Mouse (Mus musculus): ENCODE data around the gene Ywhah. TPM values are rescaled to one million over a fixed set of nuclear protein-coding genes. Genes with fewer than 3 reads are reported as not detected.
A peak's percentile ranks its signal among the peaks of the same experiment; 100 is the strongest.

Ywhah gene
- total and polyA plus RNA-seq, 2 experiments, result 23.4 to 31.2 TPM

GRCm38 (mm10) chr5:32989959-32990640 lies 28.5 kb upstream of the Ywhah start:
- Histone ChIP-seq H3K27me3 (ENCODE audit: control insufficient read depth, insufficient read depth, low read length) (no peaks in the 10 kb centered on the region), H3K4me3 (ENCODE audit: insufficient read depth, low read depth, low read length) (no peak overlapping the region), H3K4me1 (ENCODE audit: control insufficient read depth, insufficient read depth, low read length) (no peaks in the 10 kb centered on the region), H3K27ac (replicated peaks; ENCODE audit: insufficient read depth, low read depth, low read length) (no peak overlapping the region), H3K36me3 (ENCODE audit: control insufficient read depth, insufficient read depth, low read length) (peaks cover 4% of the 10 kb centered on the region; the same call in 1 of the 2 replicates), H3K9ac (ENCODE audit: low read depth, low read length) (no peak overlapping the region), H3K79me2 (ENCODE audit: control insufficient read depth, insufficient read depth, low read length) (no peaks in the 10 kb centered on the region)
- TF ChIP-seq CTCF (IDR thresholded peaks at IDR 0.05; ENCODE audit: low read depth, low read length) (no peak), POLR2A (IDR thresholded peaks at IDR 0.05; ENCODE audit: extremely low read depth, insufficient read depth, low read length) (no peak)
- WGBS, result 85% methylated on average over 13 of the region's 13 CpGs
- no peak for DNase-seq (ENCODE audit: extremely low read depth, low read depth, low spot score)

- no peak for DNase-seq (ENCODE audit: extremely low read depth, low read depth, low spot score)
- H3K4me3 ChIP-seq (ENCODE audit: insufficient read depth, low read depth, low read length), result no peak overlapping the region
- WGBS, result 82% methylated on average over 8 of the region's 8 CpGs
Measured at GRCm38 (mm10) chr5:32991152-32991551, 27.5 kb upstream of the Ywhah start.

GRCm38 (mm10) chr5:32994471-32994870 lies 24.1 kb upstream of the Ywhah start:
- WGBS, result 68% methylated on average over 2 of the region's 2 CpGs
- no peak for DNase-seq (ENCODE audit: extremely low read depth, low read depth, low spot score)
- H3K4me3 ChIP-seq (ENCODE audit: insufficient read depth, low read depth, low read length), result no peak overlapping the region
- no peaks in the 10 kb centered on the region for H3K79me2 ChIP-seq (ENCODE audit: control insufficient read depth, insufficient read depth, low read length)
- TF ChIP-seq POLR2A (IDR thresholded peaks at IDR 0.05; ENCODE audit: extremely low read depth, insufficient read depth, low read length), result no peak
- no peak for TF ChIP-seq CTCF (IDR thresholded peaks at IDR 0.05; ENCODE audit: low read depth, low read length)
- no peak overlapping the region for H3K9ac ChIP-seq (ENCODE audit: low read depth, low read length)
- H3K27ac ChIP-seq (replicated peaks; ENCODE audit: insufficient read depth, low read depth, low read length), result no peak overlapping the region
- H3K27me3 ChIP-seq (ENCODE audit: control insufficient read depth, insufficient read depth, low read length), result no peaks in the 10 kb centered on the region
- no peaks in the 10 kb centered on the region for H3K36me3 ChIP-seq (ENCODE audit: control insufficient read depth, insufficient read depth, low read length)
- no peaks in the 10 kb centered on the region for H3K4me1 ChIP-seq (ENCODE audit: control insufficient read depth, insufficient read depth, low read length)

More at GRCm38 (mm10) chr5:32991152-32991551, 27.5 kb upstream of the Ywhah start:
- H3K9ac ChIP-seq (ENCODE audit: low read depth, low read length), result no peak overlapping the region
- peaks cover 3% of the 10 kb centered on the region; the same call in 1 of the 2 replicates for H3K36me3 ChIP-seq (ENCODE audit: control insufficient read depth, insufficient read depth, low read length)
- H3K4me1 ChIP-seq (ENCODE audit: control insufficient read depth, insufficient read depth, low read length), result no peaks in the 10 kb centered on the region
- H3K27ac ChIP-seq (replicated peaks; ENCODE audit: insufficient read depth, low read depth, low read length), result no peak overlapping the region
- no peaks in the 10 kb centered on the region for H3K79me2 ChIP-seq (ENCODE audit: control insufficient read depth, insufficient read depth, low read length)
- H3K27me3 ChIP-seq (ENCODE audit: control insufficient read depth, insufficient read depth, low read length), result no peaks in the 10 kb centered on the region
- peak; percentile 37; the same call in 1 of the 2 replicates for TF ChIP-seq CTCF (IDR thresholded peaks at IDR 0.05; ENCODE audit: low read depth, low read length)
- no peak for TF ChIP-seq POLR2A (IDR thresholded peaks at IDR 0.05; ENCODE audit: extremely low read depth, insufficient read depth, low read length)

GRCm38 (mm10) chr5:32995756-32996155 lies 22.9 kb upstream of the Ywhah start:
- TF ChIP-seq POLR2A (IDR thresholded peaks at IDR 0.05; ENCODE audit: extremely low read depth, insufficient read depth, low read length) (no peak), CTCF (IDR thresholded peaks at IDR 0.05; ENCODE audit: low read depth, low read length) (no peak)
- H3K27ac ChIP-seq (replicated peaks; ENCODE audit: insufficient read depth, low read depth, low read length), result no peak overlapping the region
- WGBS, result 86% methylated on average over 4 of the region's 4 CpGs

GRCm38 (mm10) chr5:32996560-32996959 lies 22.1 kb upstream of the Ywhah start:
- no peaks in the 10 kb centered on the region for H3K27me3 ChIP-seq (ENCODE audit: control insufficient read depth, insufficient read depth, low read length)
- H3K79me2 ChIP-seq (ENCODE audit: control insufficient read depth, insufficient read depth, low read length), result no peaks in the 10 kb centered on the region
- no peak overlapping the region for H3K4me3 ChIP-seq (ENCODE audit: insufficient read depth, low read depth, low read length)
- no peaks in the 10 kb centered on the region for H3K36me3 ChIP-seq (ENCODE audit: control insufficient read depth, insufficient read depth, low read length)
- no peaks in the 10 kb centered on the region for H3K4me1 ChIP-seq (ENCODE audit: control insufficient read depth, insufficient read depth, low read length)
- H3K9ac ChIP-seq (ENCODE audit: low read depth, low read length), result no peak overlapping the region
- no peak overlapping the region for H3K27ac ChIP-seq (replicated peaks; ENCODE audit: insufficient read depth, low read depth, low read length)
- TF ChIP-seq POLR2A (IDR thresholded peaks at IDR 0.05; ENCODE audit: extremely low read depth, insufficient read depth, low read length), result no peak
- TF ChIP-seq CTCF (IDR thresholded peaks at IDR 0.05; ENCODE audit: low read depth, low read length), result no peak
- 86% methylated on average over 1 of the region's 1 CpGs for WGBS
- no peak for DNase-seq (ENCODE audit: extremely low read depth, low read depth, low spot score)

More at GRCm38 (mm10) chr5:32995756-32996155, 22.9 kb upstream of the Ywhah start:
- H3K4me3 ChIP-seq (ENCODE audit: insufficient read depth, low read depth, low read length), result no peak overlapping the region
- H3K9ac ChIP-seq (ENCODE audit: low read depth, low read length), result no peak overlapping the region
- DNase-seq (ENCODE audit: extremely low read depth, low read depth, low spot score), result peak; percentile 17
- no peaks in the 10 kb centered on the region for H3K4me1 ChIP-seq (ENCODE audit: control insufficient read depth, insufficient read depth, low read length)
- no peaks in the 10 kb centered on the region for H3K27me3 ChIP-seq (ENCODE audit: control insufficient read depth, insufficient read depth, low read length)
- H3K36me3 ChIP-seq (ENCODE audit: control insufficient read depth, insufficient read depth, low read length), result no peaks in the 10 kb centered on the region
- H3K79me2 ChIP-seq (ENCODE audit: control insufficient read depth, insufficient read depth, low read length), result no peaks in the 10 kb centered on the region

GRCm38 (mm10) chr5:32997686-32998085 lies 20.9 kb upstream of the Ywhah start:
- H3K79me2 ChIP-seq (ENCODE audit: control insufficient read depth, insufficient read depth, low read length), result no peaks in the 10 kb centered on the region
- TF ChIP-seq POLR2A (IDR thresholded peaks at IDR 0.05; ENCODE audit: extremely low read depth, insufficient read depth, low read length), result no peak
- no peak for TF ChIP-seq CTCF (IDR thresholded peaks at IDR 0.05; ENCODE audit: low read depth, low read length)
- H3K27me3 ChIP-seq (ENCODE audit: control insufficient read depth, insufficient read depth, low read length), result no peaks in the 10 kb centered on the region
- H3K27ac ChIP-seq (replicated peaks; ENCODE audit: insufficient read depth, low read depth, low read length), result no peak overlapping the region
- no peak overlapping the region for H3K9ac ChIP-seq (ENCODE audit: low read depth, low read length)
- H3K36me3 ChIP-seq (ENCODE audit: control insufficient read depth, insufficient read depth, low read length), result no peaks in the 10 kb centered on the region
- DNase-seq (ENCODE audit: extremely low read depth, low read depth, low spot score), result peak; percentile 24
- no peaks in the 10 kb centered on the region for H3K4me1 ChIP-seq (ENCODE audit: control insufficient read depth, insufficient read depth, low read length)
- 75% methylated on average over 4 of the region's 4 CpGs for WGBS
- no peak overlapping the region for H3K4me3 ChIP-seq (ENCODE audit: insufficient read depth, low read depth, low read length)

Measured in liver, adult 2 months (tissue).